Mouse (Mus musculus) liver (tissue): ENCODE measurements at regions not wholly inside any gene's neighbourhood (a gene's known extent, or its start where the extent isn't known, plus 50 kb on each side); places are given as distances from the start of the nearest gene placed in this dataset.

ENCODE experiments used
- DNase-seq: peaks from one replicate; pipeline ENCODE4 v3.0.0-alpha.2; 2020; ENCODE audit warnings: mixed read lengths

GRCm38 (mm10) chr15:94219907-94220306 is 245.3 kb downstream of the Adamts20 start:
- DNase-seq = no peak

- no peak for DNase-seq
Measured at GRCm38 (mm10) chr15:94216703-94217102, 248.5 kb downstream of the Adamts20 start.

GRCm38 (mm10) chr15:94214440-94214839 is 250.8 kb downstream of the Adamts20 start:
- peak; percentile 18 for DNase-seq

DNA sequence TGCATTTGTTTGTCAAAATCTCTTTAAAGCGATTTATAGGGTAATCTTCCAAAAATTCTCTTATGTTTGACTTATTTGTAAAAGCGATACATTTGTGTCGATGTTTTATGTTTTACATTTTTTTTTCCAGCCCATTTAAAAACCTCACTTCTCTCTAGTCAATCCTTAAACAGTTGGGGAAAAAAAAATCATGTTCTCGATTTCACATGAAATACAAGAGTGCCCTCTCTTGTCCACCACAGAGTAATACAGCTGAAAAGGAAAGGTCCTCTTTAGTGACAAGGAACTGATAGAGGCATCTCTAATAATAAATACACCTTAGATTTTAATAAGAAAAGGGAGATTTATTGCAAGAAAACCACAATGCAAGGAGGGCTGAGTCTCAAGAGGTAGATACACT is 251.8 kb downstream of the Adamts20 start:
- no peak for DNase-seq

- no peak for DNase-seq
Measured at GRCm38 (mm10) chr15:94208476-94208875, 256.7 kb downstream of the Adamts20 start.

DNA sequence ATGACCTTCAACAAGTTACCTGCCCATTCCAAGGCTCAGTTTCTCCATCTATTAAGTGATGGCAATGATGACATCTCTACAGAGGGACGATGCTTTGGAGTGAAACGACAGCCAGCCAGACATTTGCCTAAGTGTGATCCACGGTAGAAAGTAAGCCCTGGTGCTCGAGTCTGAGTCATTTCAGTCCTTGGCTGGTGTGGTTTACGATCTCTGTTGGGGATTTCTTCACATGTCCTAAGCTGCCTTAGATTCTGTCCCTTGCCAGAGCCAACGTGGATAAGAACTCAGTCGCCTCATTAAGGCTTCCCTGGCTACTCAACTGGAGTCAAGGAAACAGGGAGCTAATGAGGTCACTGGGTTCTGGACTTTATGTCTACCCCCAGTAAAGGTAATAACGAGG is 258.8 kb downstream of the Adamts20 start:
- DNase-seq = no peak

GRCm38 (mm10) chr15:94205309-94205893 is 259.8 kb downstream of the Adamts20 start:
- no peak for DNase-seq

- no peak for DNase-seq
Measured at GRCm38 (mm10) chr15:94190081-94190488, 275.1 kb downstream of the Adamts20 start.

DNA sequence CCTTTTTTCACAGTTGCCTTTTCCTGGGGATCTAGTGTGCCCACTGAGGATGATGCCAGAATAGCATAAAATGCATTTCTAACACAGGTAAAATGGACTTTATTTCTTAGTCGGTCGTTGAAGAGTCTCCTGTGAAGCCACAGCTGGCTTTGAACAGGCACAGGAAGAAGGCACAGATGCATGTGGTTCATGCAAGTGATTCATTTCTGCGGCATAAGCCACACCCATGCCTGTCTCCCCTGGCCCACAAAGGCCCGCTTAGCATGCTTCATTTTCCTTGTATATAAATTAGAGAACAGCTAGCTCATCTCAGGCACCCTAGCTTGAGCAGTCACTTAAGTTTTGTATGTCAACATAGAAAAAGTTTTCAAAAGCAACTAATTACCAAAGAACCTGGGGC is 277.6 kb downstream of the Adamts20 start:
- DNase-seq = no peak

GRCm38 (mm10) chr15:94183663-94184375 is 281.4 kb downstream of the Adamts20 start:
- DNase-seq = no peak

GRCm38 (mm10) chr15:94174083-94174482 is 291.1 kb downstream of the Adamts20 start:
- DNase-seq = no peak

DNA sequence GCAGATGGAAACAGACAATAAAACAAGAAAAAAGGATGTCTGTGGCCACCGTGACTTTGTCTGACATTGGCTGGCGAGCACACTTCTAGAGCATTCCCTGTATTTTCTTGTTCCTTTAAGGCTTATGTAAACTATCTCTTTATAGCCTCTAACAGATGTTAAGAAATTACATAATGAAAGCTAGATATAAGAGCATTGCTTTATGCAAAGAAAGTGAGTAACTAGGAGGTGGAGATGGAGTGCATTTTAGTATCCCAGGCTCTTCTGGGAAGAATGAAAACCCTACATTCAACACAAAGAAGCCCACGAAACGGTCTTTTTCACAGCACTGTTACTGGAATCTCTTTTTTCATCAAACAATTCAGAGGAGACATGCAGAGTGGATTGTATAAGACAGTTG is 304.4 kb downstream of the Adamts20 start:
- no peak for DNase-seq

- DNase-seq = no peak
Measured at GRCm38 (mm10) chr15:94139534-94139958, 325.7 kb downstream of the Adamts20 start.

- no peak for DNase-seq
Measured at GRCm38 (mm10) chr15:94137159-94137952, 327.9 kb downstream of the Adamts20 start.

DNA sequence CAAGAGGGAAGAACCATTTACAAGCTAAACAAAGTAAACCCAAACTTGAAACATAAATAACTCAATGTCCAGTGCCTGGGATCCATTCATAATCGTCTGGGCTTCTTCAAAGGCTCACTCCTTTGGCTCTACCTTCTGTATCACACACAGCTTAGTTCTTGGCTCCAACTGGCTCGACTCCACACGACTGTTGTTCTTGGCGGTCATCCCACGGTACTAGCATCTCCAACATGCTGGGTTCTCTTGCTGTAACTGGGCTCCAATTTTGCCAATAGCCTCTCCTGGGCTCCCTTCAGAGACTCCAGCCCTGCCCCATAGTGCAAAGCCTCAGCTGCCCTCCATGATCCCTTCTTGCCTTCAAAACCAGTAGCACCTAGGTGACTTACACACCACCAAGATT is 352.4 kb downstream of the Adamts20 start:
- no peak for DNase-seq

DNA sequence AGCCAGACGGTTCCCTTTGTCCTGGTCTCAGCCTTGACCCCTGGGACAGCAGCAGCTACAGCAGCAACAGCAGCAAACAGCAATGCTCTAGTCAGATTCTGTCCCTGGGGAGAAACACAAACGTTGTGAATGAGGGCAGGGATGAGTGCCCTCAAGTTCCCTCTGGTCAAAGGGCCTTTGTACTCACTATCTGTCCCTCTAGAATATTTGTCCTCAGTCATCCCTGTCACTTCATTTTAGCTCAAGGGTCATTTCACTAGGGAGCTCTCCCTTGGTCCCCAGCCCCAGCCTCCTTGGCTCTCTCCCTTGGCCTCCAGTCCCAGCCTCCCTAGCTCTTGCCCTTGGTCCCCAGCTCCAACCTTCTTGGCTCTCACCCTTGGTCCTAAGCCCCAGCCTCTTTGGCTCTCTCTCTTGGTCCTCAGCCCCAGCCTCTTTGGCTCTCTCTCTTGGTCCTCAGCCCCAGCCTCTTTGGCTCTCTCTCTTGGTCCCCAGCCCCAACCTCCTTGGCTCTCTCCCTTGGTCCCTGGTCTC is 358.0 kb downstream of the Adamts20 start:
- DNase-seq = no peak

DNA sequence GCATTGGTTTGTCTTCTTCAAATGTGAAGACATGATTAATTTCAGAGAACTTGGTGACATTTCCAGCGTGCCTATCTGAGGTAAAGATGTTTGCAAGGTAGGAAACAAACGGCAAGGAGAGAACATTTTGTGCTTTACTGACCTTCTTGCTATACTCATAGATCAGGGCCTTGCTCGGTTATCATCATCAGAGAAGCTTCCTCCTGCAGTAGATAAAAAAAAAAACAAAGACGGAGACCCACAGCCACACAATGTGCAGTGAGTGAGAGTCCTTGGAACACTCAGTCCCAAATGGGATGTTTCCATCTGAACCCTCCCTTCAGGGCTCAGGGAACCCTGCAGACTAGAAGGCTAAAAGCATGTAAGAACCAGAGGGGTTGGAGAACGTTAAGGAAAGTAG is 374.6 kb downstream of the Adamts20 start:
- no peak for DNase-seq

GRCm38 (mm10) chr15:94089856-94090255 is 375.4 kb downstream of the Adamts20 start:
- DNase-seq = no peak

- DNase-seq = no peak
Measured at GRCm38 (mm10) chr15:94082369-94082768, 382.8 kb downstream of the Adamts20 start.

- DNase-seq = no peak
Measured at GRCm38 (mm10) chr15:94077056-94077455, 388.2 kb downstream of the Adamts20 start.

DNA sequence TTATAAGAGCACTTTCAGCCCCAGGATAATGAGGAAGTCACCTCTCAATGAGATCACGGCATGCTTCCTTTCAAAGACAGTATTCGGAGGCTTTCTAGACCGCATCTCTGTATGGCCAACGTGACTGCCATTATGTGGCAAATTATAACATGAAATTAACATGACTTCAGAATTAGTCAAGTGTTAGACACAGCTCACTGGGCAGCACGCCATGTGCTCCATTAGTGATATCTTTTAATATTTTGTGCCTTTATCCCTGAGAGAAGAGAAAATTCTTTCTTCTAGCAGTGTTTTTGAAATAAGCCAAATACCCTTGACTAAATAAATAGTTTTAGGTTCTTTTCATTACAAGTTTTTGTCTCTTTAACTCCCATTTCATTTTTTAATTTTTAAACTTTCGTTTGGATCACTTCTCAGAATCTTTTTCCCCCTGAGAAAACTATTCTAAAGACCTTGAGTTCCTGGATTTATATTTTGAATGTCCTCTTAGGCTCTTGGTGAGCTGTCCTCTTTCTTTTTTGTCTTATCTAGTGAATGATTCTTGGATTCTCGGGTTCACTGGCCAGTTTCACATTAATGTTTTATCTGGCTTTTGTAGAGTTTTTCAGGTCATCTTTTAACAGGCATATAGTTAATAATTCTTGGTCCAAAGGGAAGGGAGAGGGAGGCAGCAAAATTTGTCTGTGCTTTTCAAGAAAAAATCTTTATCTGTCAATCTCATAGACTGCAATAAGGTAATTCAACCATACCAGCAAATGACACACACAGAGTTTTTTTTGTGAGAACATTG is 390.9 kb downstream of the Adamts20 start:
- DNase-seq = no peak

DNA sequence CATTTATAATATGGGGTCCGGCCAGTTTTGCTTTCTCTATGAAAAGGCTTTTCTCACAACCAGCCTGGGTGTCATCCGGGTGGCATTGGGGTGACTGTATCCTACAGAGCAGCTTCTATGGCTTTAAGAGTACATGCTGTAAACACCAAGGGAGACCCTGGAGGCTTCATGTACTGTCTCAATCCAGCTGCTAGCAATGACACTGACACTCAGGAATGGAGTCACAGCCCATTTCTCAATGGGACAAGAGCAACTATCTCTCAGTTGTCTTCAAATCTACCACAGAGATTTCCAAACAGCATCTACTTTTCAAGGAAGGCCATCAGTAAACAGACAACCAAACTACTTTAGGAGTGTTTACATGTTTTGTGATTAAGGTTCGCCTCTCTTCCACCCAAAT is 397.5 kb downstream of the Adamts20 start:
- DNase-seq = no peak
